Mouse (Mus musculus): Measurements from ENCODE around the gene Gm44805.
"Not testable (repeated sequence)": the region's sequence is repeated elsewhere in the genome, so short reads cannot be mapped to it uniquely, and the experiment has no call there.

Gm44805 gene

GRCm38 (mm10) chr7:19700299-19701068 lies 19.3 kb upstream of the Gm44805 start:
- in situ Hi-C loops (cut with MboI), result no loop called here

GRCm38 (mm10) chr7:19699827-19700148 lies 18.6 kb upstream of the Gm44805 start:
- in situ Hi-C loops (cut with MboI), result no loop called here

- in situ Hi-C loops (cut with MboI), result no loop called here
Measured at GRCm38 (mm10) chr7:19698907-19699826, 17.9 kb upstream of the Gm44805 start, which contains the start of gene Apoe. Gene Apoe (minus strand): TSS chr7:19699188.

- in situ Hi-C loops (cut with MboI), result no loop called here
Measured at GRCm38 (mm10) chr7:19697949-19698906, 17.0 kb upstream of the Gm44805 start.

GRCm38 (mm10) chr7:19696336-19696873 lies 15.2 kb upstream of the Gm44805 start:
- in situ Hi-C loops (cut with MboI), result no loop called here

- in situ Hi-C loops (cut with MboI), result no loop called here
Measured at GRCm38 (mm10) chr7:19695881-19696280, 14.7 kb upstream of the Gm44805 start.

- in situ Hi-C loops (cut with MboI), result no loop called here
Measured at GRCm38 (mm10) chr7:19695213-19695594, 14.0 kb upstream of the Gm44805 start.

GRCm38 (mm10) chr7:19694336-19695212 lies 13.4 kb upstream of the Gm44805 start:
- in situ Hi-C loops (cut with MboI), result no loop called here

GRCm38 (mm10) chr7:19693421-19693820 lies 12.2 kb upstream of the Gm44805 start:
- in situ Hi-C loops (cut with MboI), result no loop called here

GRCm38 (mm10) chr7:19691873-19692865 lies 10.9 kb upstream of the Gm44805 start, which contains the start of gene Apoc1:
Gene Apoc1 (minus strand): TSS chr7:19692660.
- in situ Hi-C loops (cut with MboI), result no loop called here

- in situ Hi-C loops (cut with MboI), result no loop called here
Measured at GRCm38 (mm10) chr7:19691434-19691833, 10.2 kb upstream of the Gm44805 start.

GRCm38 (mm10) chr7:19690845-19691244 lies 9.6 kb upstream of the Gm44805 start:
- in situ Hi-C loops (cut with MboI), result no loop called here

GRCm38 (mm10) chr7:19688611-19689010 lies 7.4 kb upstream of the Gm44805 start:
- in situ Hi-C loops (cut with MboI), result no loop called here

GRCm38 (mm10) chr7:19688101-19688500 lies 6.9 kb upstream of the Gm44805 start:
- in situ Hi-C loops (cut with MboI), result no loop called here

GRCm38 (mm10) chr7:19686927-19687583 lies 5.8 kb upstream of the Gm44805 start:
- in situ Hi-C loops (cut with MboI), result not testable (repeated sequence)

- in situ Hi-C loops (cut with MboI), result no loop called here
Measured at GRCm38 (mm10) chr7:19686521-19686920, 5.3 kb upstream of the Gm44805 start.

GRCm38 (mm10) chr7:19685374-19685773 lies 4.2 kb upstream of the Gm44805 start:
- in situ Hi-C loops (cut with MboI), result no loop called here

- in situ Hi-C loops (cut with MboI), result no loop called here
Measured at GRCm38 (mm10) chr7:19683771-19684201, 2.6 kb upstream of the Gm44805 start.

GRCm38 (mm10) chr7:19682979-19683378 lies 1.8 kb upstream of the Gm44805 start:
- in situ Hi-C loops (cut with MboI), result no loop called here

Data from mature B cell (primary cell).